In genomic region chr19:5601752-5602541, GRCm38 (mm10) we compare ENCODE assay signal across 8 mouse cellular contexts. TPM values are rescaled to one million over a fixed set of nuclear protein-coding genes. Genes with fewer than 3 reads are reported as not detected.
DNase-seq lines count a peak whose midpoint lies in the region; ATAC-seq lines count a peak whose summit lies in the region.

TSS of gene Rnaseh2c (plus strand) at chr19:5601873.

- H3K4me3 ChIP-seq in megakaryocyte, embryonic 14.5 days (replicated peaks), result peak within 1 kb of the TSS; percentile 94

- peaks cover 82% of the 10 kb centered on the region for H3K4me1 ChIP-seq in megakaryocyte, embryonic 14.5 days

- DNase-seq in gastrocnemius, adult 8-10 months (ENCODE audit: low spot score in 2 of 2), result peak in 1 of 2 experiments; percentile 46
- peak; percentile 52 for DNase-seq in hindlimb bud, embryonic 11.5 days (ENCODE audit: extremely low spot score, low read depth, low spot score)
- peak; percentile 67 to 73 for DNase-seq in left cerebral cortex, adult 8-10 months (ENCODE audit: low spot score in 2 of 2)
- peak; percentile 71 for DNase-seq in right cerebral cortex, postnatal 14 days
- peak; percentile 81 for DNase-seq in yolk sac, embryonic 10.5 days (ENCODE audit: low spot score)

- peaks cover 45% of the 10 kb centered on the region for H3K36me3 ChIP-seq in megakaryocyte, embryonic 14.5 days (replicated peaks; ENCODE audit: low read length)

- no peaks in the 10 kb centered on the region for H3K9me3 ChIP-seq in megakaryocyte, embryonic 14.5 days

- peak; percentile 97 for ATAC-seq in activated CD4-positive, CD25-positive, alpha-beta regulatory T cell, adult 4 months
- peak; percentile 81 for ATAC-seq in common myeloid progenitor, adult 5-6 weeks (replicated peaks; ENCODE audit: low read depth, poor library complexity, severe bottlenecking)

- H3K27me3 ChIP-seq in megakaryocyte, embryonic 14.5 days (replicated peaks), result peaks cover 1% of the 10 kb centered on the region

RNA-seq across cellular contexts. Expression of gene Rnaseh2c, which starts in this region (rescaled TPM):
- 10 to 100 TPM; 65.1 to 70.2 TPM for polyA plus RNA-seq in activated CD4-positive, CD25-positive, alpha-beta regulatory T cell, adult 4 months (2017; shearing (Covaris generic))
- 65.1 and 78.4 TPM in 2 replicates for total RNA-seq in common myeloid progenitor, adult 5-6 weeks (2017)
- 10 to 100 TPM; 40.5 to 63.8 (median 50.9) TPM for total RNA-seq in gastrocnemius, adult 8-10 months (2022)
- 10 to 100 TPM; 68.0 to 88.2 (median 72.1) TPM for total RNA-seq in left cerebral cortex, adult 8-10 months (2022)
- 356 and 520 TPM in 2 replicates for polyA plus RNA-seq in megakaryocyte, embryonic 14.5 days (2012; ENCODE audit: insufficient read depth, low replicate concordance)
